Mouse (Mus musculus) adrenal gland, adult 2 months (tissue): ENCODE measurements around the gene Snorc. TPM values are rescaled to one million over a fixed set of nuclear protein-coding genes. Genes with fewer than 3 reads are reported as not detected.
"Not testable (repeated sequence)": the region's sequence is repeated elsewhere in the genome, so short reads cannot be mapped to it uniquely, and the experiment has no call there.

Experiments
- DNase-seq: peaks from one replicate; pipeline ENCODE4 v3.0.0; 2021
- long read RNA-seq: library from polyadenylated mRNA; stranded (forward); transcript quantifications from one replicate; pipeline ENCODE4 v2.0.0, GENCODE M21; 2021
- polyA plus RNA-seq: library from polyadenylated mRNA; depleted of rRNA; stranded (reverse); fragments of >200 nt; gene quantifications from 2 replicates; pipeline ENCODE4 v1.2.3, GENCODE M21; 2012; rRNA removed
- total RNA-seq, 2 experiments: library from RNA; stranded (reverse); gene quantifications; 2 replicates each; pipeline ENCODE4 v1.2.3; 2021

Snorc gene
- not detected for total RNA-seq
- polyA plus RNA-seq, result not detected in 2 replicates
- long read RNA-seq, result 0 reads

GRCm38 (mm10) chr1:87469971-87470370 is at the start of gene Snorc:
TSS of gene Snorc (plus strand) at chr1:87470271.
- not testable (repeated sequence) for DNase-seq

DNA sequence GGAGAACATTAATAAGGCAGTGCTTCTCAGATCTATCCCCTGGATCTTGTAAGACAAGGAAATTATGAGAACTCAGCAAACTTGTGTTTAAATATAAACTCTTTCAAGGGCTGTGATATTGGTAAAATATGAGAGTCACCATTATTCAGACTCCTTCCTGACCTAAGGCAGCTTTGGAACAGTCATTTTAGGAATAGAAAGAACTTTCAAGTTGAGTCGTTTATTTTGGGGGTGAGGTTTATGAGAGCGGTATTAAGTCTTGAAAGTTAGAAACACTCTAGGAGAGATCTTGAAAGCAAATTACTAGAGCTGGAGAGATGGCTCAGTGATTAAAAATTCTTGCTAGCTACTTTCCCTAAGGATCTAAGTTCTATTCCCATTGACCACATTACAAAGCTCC is 34.9 kb upstream of the Snorc start:
- no peak for DNase-seq

GRCm38 (mm10) chr1:87436583-87436982 is 33.5 kb upstream of the Snorc start:
- no peak for DNase-seq

- DNase-seq, result peak; percentile 34
Measured at GRCm38 (mm10) chr1:87447183-87448104, 22.6 kb upstream of the Snorc start.

DNA sequence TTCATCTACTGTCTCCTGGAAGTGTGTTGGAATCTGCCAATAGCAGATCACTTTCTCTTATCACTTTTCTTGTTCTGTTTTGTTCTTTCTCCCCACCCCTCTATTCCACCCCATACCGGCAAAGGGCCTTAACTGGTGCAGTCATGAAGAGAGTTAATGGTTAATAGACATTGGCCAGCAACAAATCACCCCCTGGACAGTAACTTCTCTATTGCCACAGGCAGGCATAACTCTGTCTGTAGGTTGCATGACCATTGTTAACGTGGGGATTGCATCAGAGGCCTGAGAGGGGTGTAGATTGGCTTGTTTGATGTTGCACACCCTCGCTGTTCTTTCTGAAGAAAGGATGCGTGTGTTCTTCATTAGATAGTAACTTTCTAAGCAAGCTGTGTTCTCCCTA is 20.6 kb upstream of the Snorc start:
- no peak for DNase-seq

DNA sequence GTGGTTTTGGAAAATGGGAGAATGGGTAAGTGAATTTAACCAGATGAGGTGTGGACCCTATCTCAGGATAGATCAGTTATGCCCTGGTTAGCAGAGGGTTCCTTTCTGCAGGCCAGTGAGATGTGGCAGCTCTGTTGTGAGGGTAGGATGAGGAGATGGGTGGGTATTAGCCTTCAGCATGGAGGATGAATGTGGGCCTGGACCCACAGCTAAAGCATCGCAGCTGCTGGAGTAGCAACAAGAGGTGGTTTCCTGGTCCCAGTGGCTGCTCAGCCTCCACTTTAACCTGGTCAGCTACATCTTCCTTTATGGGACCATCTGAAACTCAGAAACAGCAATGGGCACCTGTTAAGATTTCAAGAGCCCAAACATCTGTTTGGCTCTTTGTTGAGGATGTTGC is 13.6 kb upstream of the Snorc start:
- DNase-seq, result no peak

- no peak for DNase-seq
Measured at GRCm38 (mm10) chr1:87458045-87458444, 12.0 kb upstream of the Snorc start.

- DNase-seq, result not testable (repeated sequence)
Measured at GRCm38 (mm10) chr1:87459856-87460255, 10.2 kb upstream of the Snorc start.

- DNase-seq, result no peak
Measured at GRCm38 (mm10) chr1:87467469-87467868, 2.6 kb upstream of the Snorc start.

- DNase-seq, result no peak
Measured at GRCm38 (mm10) chr1:87468321-87468720, 1.8 kb upstream of the Snorc start.

DNA sequence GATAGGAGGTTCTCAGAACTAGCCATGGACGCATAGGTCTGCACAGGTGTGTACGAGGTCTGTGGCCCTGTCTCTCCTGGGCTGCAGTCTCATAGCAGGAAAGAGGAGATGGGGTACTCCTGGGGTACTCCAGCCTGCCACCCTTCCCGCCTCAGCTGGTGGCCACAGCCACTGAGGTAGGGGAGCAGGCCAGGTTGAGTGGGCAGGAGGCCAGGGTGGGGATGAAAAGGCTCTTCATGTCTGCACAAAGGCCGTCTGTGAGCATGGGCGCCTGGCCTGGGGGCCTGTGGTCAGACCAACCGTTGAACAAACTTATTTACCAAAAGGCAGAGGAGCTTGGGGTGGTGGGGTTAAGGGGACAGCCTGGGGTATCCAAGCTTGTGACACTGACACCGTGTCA is 1.8 kb downstream of the Snorc start:
- DNase-seq, result no peak

GRCm38 (mm10) chr1:87472576-87472975 is 2.5 kb downstream of the Snorc start:
- no peak for DNase-seq

DNA sequence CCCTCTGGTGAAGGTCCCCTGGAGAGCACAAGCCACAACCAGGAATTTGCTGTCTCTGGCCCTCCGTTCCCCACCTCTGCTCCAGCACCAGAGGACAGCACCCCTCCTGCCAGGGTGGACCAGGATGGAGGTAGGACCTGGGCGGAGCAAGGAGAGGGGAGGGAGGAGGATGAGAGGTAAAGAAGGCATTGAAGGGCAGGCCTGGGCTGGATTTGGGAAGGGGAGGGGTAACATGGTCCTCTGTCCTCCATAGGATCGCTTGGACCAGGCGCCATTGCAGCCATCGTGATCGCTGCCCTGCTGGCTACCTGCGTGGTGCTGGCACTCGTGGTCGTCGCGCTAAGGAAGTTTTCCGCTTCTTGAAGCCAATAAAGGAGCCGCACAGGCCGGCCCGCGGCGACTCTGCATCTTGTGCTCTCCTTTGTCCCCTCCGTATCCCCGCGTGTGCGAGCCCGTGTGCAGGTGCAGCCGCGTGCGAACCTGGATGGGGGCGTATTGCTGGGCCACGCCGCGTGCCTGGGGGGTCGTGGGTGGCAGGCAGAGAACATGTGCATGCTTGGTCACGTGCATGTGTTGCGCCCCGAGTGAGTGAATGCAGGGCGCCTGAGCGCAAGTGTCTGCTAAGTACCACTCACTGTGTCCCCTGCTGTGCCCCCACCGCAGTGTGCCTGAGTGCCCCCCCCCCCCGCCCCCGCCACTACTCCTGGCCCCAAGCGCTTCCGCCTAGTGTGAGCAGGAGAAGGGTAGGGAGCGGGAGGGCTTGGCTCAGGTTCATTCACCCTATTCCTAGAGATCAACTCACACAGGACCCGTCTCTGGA is 5.2 kb downstream of the Snorc start:
- DNase-seq, result no peak

DNA sequence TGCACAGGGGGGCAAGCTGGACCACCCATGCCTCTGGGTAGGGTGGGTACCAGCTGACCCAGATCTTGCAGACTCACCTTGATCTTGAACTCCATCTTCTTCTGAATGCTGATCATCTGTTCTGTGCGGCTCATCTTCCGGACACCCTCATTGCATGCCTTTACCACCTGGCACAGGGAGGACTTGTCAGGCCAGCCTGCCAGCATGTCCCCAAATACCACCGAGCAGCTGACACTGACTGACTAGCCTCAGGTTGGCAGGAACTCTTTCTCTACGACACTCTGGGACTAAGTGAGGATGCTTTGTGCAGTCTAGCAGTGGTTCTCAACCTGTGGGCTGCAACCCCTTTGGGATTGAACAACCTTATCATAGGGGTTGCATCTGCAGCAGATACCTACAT is 12.5 kb downstream of the Snorc start:
- no peak for DNase-seq

- peak; percentile 9 for DNase-seq
Measured at GRCm38 (mm10) chr1:87486386-87486785, 16.3 kb downstream of the Snorc start.

GRCm38 (mm10) chr1:87492285-87492684 is 22.2 kb downstream of the Snorc start:
- peak; percentile 28 for DNase-seq

- no peak for DNase-seq
Measured at GRCm38 (mm10) chr1:87493542-87493941, 23.5 kb downstream of the Snorc start.

- DNase-seq, result no peak
Measured at GRCm38 (mm10) chr1:87505524-87505923, 35.5 kb downstream of the Snorc start.

DNA sequence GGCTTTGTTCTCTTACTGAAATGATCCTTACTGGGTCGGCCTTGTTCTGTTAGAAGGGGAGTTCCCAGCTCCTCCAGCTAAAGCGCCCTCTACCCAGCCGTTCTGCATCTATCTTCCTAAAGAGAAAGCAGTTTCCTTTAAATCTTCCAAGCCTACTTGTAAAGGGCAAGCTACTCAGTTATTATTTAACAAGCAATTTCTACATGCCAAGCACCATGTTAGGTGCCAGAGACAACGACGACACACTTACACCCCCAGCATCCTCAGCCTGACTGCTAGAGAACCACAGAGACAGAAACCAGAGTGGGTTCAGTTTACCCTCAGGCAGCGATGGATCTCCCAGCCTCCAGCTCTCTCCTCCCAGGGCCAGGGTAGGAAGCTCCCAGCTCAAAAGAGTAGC is 37.8 kb downstream of the Snorc start:
- DNase-seq, result no peak

GRCm38 (mm10) chr1:87508591-87509560 is 38.8 kb downstream of the Snorc start:
- DNase-seq, result no peak

DNA sequence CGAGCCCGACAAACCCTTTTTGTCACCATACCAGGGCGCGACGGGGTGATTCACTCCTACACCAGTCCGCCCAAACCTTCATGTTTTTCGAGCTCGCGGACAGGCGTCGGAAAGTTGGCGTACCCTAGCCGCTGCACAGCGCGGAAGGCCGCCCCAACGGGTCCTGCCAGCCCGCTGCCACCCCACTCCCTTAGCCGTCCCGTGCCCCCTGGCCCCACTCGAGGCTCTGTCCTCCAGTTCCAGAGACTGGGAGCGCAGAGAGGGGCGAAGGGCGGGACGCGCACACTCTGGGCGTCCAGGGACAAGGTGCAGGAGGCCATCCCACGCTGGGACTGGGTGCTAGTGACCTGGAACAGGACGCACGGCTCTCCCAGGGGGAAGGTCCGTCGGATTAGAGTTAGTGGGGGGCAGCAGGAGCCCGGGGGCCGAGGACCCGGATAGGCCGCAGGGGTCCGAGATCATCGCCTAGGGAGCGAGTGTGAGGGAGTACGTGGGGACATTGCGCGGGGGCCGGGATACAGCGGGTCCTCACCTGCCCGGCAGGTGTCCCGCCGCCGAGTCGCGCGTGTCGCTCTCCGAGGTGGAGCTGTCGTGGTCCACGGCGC is 39.6 kb downstream of the Snorc start, which contains the start of gene Neu2:
Gene Neu2 (plus strand): TSS at position 329 of the 605 bp plus-strand sequence.
- peak; percentile 42 for DNase-seq
